Mouse (Mus musculus) liver, embryonic 16.5 days (tissue): ENCODE results near the gene Igfbp5. TPM values are rescaled to one million over a fixed set of nuclear protein-coding genes. Genes with fewer than 3 reads are reported as not detected.

ENCODE experiments used
- ATAC-seq: fragments of 200-750 bp; cut with Nextera tagmentation; 2 replicates; pipeline ENCODE4 v1.8.0; 2017; ENCODE audit warnings: low read depth, mild to moderate bottlenecking, moderate number of reproducible peaks, moderate library complexity
- H3K27ac ChIP-seq: fragments of 300-500 bp; sonication (generic); 2 replicates; pipeline ENCODE4 v1.5.1; 2014; ENCODE audit warnings: mild to moderate bottlenecking, low read length
- H3K27me3 ChIP-seq: fragments of 300-500 bp; sonication (generic); 2 replicates; pipeline ENCODE4 v1.6.1; 2014; ENCODE audit warnings: low read depth, low read length, mixed read lengths; ENCODE audit not compliant: control insufficient read depth, insufficient read depth
- H3K36me3 ChIP-seq: fragments of 300-500 bp; sonication (generic); 2 replicates; pipeline ENCODE4 v1.6.1; 2014; ENCODE audit warnings: mild to moderate bottlenecking; ENCODE audit not compliant: control insufficient read depth, insufficient read depth
- H3K4me1 ChIP-seq: fragments of 300-500 bp; sonication (generic); 2 replicates; pipeline ENCODE4 v1.6.1; 2014; ENCODE audit warnings: low read depth, low read length, mixed read lengths; ENCODE audit not compliant: control insufficient read depth
- H3K4me2 ChIP-seq: fragments of 300-500 bp; sonication (generic); 2 replicates; pipeline ENCODE4 v1.6.1; 2014; ENCODE audit warnings: low read depth, low read length, mixed read lengths
- H3K4me3 ChIP-seq: fragments of 300-500 bp; sonication (generic); 2 replicates; pipeline ENCODE4 v1.5.1; 2014; ENCODE audit warnings: low read depth, mild to moderate bottlenecking, low read length
- H3K9ac ChIP-seq: fragments of 300-500 bp; sonication (generic); 2 replicates; pipeline ENCODE4 v1.6.1; 2014; ENCODE audit warnings: low read depth, low read length
- H3K9me3 ChIP-seq: fragments of 300-500 bp; sonication (generic); replicated peaks from 2 replicates; pipeline ENCODE4 v1.6.1; 2016; ENCODE audit warnings: low read length; ENCODE audit not compliant: control insufficient read depth
- WGBS: fragments of 180-500 bp; shearing (Covaris S2); extraction: QIAGEN DNeasy Blood & Tissue Kit; methylation state at CpG from one replicate; pipeline ENCODE4 v1.1.7; 2014; ENCODE audit not compliant: insufficient replicate concordance; 5-methylcytosine and 5-hydroxymethylcytosine counted together
- polyA plus RNA-seq: library from polyadenylated mRNA; unstranded; fragments of >200 nt; fragmentation: Nextera tagmentation; extraction: Ambion mirVana; gene quantifications from 2 replicates; pipeline ENCODE4 v1.2.1, GENCODE M21; 2015

Igfbp5 gene
- polyA plus RNA-seq, 1 experiment from 2014 or later, result 1.7 TPM

- H3K9ac ChIP-seq, result no peak overlapping the region
- no peaks in the 10 kb centered on the region for H3K36me3 ChIP-seq
- H3K27ac ChIP-seq, result no peak overlapping the region
- H3K4me1 ChIP-seq, result no peaks in the 10 kb centered on the region
- no peak overlapping the region for H3K4me3 ChIP-seq
- ATAC-seq, result no peak
- H3K9me3 ChIP-seq, result no peaks in the 10 kb centered on the region
- H3K4me2 ChIP-seq, result no peak overlapping the region
- no peaks in the 10 kb centered on the region; the same call in 1 of the 2 replicates for H3K27me3 ChIP-seq
- WGBS, result 93% methylated on average over 3 of the region's 3 CpGs
Measured at GRCm38 (mm10) chr1:72864272-72864671, 10.4 kb downstream of the Igfbp5 start.

GRCm38 (mm10) chr1:72863692-72864091, 11.0 kb downstream of the Igfbp5 start:
- no peak for ATAC-seq
- Histone ChIP-seq H3K27ac (no peak overlapping the region), H3K4me1 (no peaks in the 10 kb centered on the region), H3K27me3 (no peaks in the 10 kb centered on the region; the same call in 1 of the 2 replicates), H3K4me2 (no peak overlapping the region), H3K9ac (no peak overlapping the region), H3K36me3 (no peaks in the 10 kb centered on the region), H3K4me3 (no peak overlapping the region), H3K9me3 (no peaks in the 10 kb centered on the region)
- WGBS, result 77% methylated on average over 8 of the region's 8 CpGs

- 82% methylated on average over 21 of the region's 21 CpGs for WGBS
- Histone ChIP-seq H3K4me2 (no peak overlapping the region), H3K27ac (no peak overlapping the region), H3K4me1 (no peaks in the 10 kb centered on the region), H3K9me3 (no peaks in the 10 kb centered on the region), H3K4me3 (no peak overlapping the region), H3K27me3 (no peaks in the 10 kb centered on the region; the same call in 1 of the 2 replicates), H3K36me3 (no peaks in the 10 kb centered on the region), H3K9ac (no peak overlapping the region)
- no peak for ATAC-seq
Measured at GRCm38 (mm10) chr1:72862248-72862647, 12.4 kb downstream of the Igfbp5 start.

- H3K27ac ChIP-seq, result no peak overlapping the region
- H3K36me3 ChIP-seq, result no peaks in the 10 kb centered on the region
- H3K9me3 ChIP-seq, result no peaks in the 10 kb centered on the region
- ATAC-seq, result no peak
- H3K4me3 ChIP-seq, result no peak overlapping the region
- no peaks in the 10 kb centered on the region for H3K4me1 ChIP-seq
- H3K4me2 ChIP-seq, result no peak overlapping the region
- 47% methylated on average over 2 of the region's 2 CpGs for WGBS
- no peak overlapping the region for H3K9ac ChIP-seq
- no peaks in the 10 kb centered on the region; the same call in 1 of the 2 replicates for H3K27me3 ChIP-seq
Measured at GRCm38 (mm10) chr1:72861702-72862101, 13.0 kb downstream of the Igfbp5 start.

GRCm38 (mm10) chr1:72860502-72860901, 14.2 kb downstream of the Igfbp5 start:
- Histone ChIP-seq H3K4me3 (no peak overlapping the region), H3K9ac (no peak overlapping the region), H3K9me3 (no peaks in the 10 kb centered on the region), H3K27me3 (no peaks in the 10 kb centered on the region; the same call in 1 of the 2 replicates), H3K4me1 (no peaks in the 10 kb centered on the region), H3K36me3 (no peaks in the 10 kb centered on the region), H3K4me2 (no peak overlapping the region), H3K27ac (no peak overlapping the region)
- WGBS, result 44% methylated on average over 2 of the region's 2 CpGs
- ATAC-seq, result no peak

- H3K4me2 ChIP-seq, result no peak overlapping the region
- no peaks in the 10 kb centered on the region for H3K4me1 ChIP-seq
- H3K27ac ChIP-seq, result no peak overlapping the region
- 72% methylated on average over 9 of the region's 9 CpGs for WGBS
- no peaks in the 10 kb centered on the region; the same call in 1 of the 2 replicates for H3K27me3 ChIP-seq
- no peak for ATAC-seq
- no peaks in the 10 kb centered on the region for H3K36me3 ChIP-seq
- H3K9me3 ChIP-seq, result no peaks in the 10 kb centered on the region
- no peak overlapping the region for H3K9ac ChIP-seq
- H3K4me3 ChIP-seq, result no peak overlapping the region
Measured at GRCm38 (mm10) chr1:72859963-72860362, 14.7 kb downstream of the Igfbp5 start.

- ATAC-seq, result no peak
- no peak overlapping the region for H3K4me2 ChIP-seq
- no peaks in the 10 kb centered on the region for H3K9me3 ChIP-seq
- H3K27ac ChIP-seq, result no peak overlapping the region
- H3K36me3 ChIP-seq, result no peaks in the 10 kb centered on the region
- H3K4me1 ChIP-seq, result no peaks in the 10 kb centered on the region
- H3K27me3 ChIP-seq, result no peaks in the 10 kb centered on the region
- H3K9ac ChIP-seq, result no peak overlapping the region
- WGBS, result 69% methylated on average over 5 of the region's 5 CpGs
- H3K4me3 ChIP-seq, result no peak overlapping the region
Measured at GRCm38 (mm10) chr1:72858874-72859273, 15.8 kb downstream of the Igfbp5 start.

GRCm38 (mm10) chr1:72858286-72858685, 16.4 kb downstream of the Igfbp5 start:
- Histone ChIP-seq H3K9ac (no peak overlapping the region), H3K4me3 (no peak overlapping the region), H3K4me1 (no peaks in the 10 kb centered on the region), H3K36me3 (no peaks in the 10 kb centered on the region), H3K4me2 (no peak overlapping the region), H3K27ac (no peak overlapping the region), H3K9me3 (no peaks in the 10 kb centered on the region), H3K27me3 (no peaks in the 10 kb centered on the region)
- no peak for ATAC-seq
- WGBS, result 69% methylated on average over 9 of the region's 9 CpGs

GRCm38 (mm10) chr1:72857631-72858030, 17.1 kb downstream of the Igfbp5 start:
- no peak for ATAC-seq
- Histone ChIP-seq H3K4me3 (no peak overlapping the region), H3K9me3 (no peaks in the 10 kb centered on the region), H3K27ac (no peak overlapping the region), H3K36me3 (no peaks in the 10 kb centered on the region), H3K4me1 (no peaks in the 10 kb centered on the region), H3K4me2 (no peak overlapping the region), H3K27me3 (no peaks in the 10 kb centered on the region), H3K9ac (no peak overlapping the region)
- 58% methylated on average over 5 of the region's 5 CpGs for WGBS
